Mouse (Mus musculus) testis, adult 2 months (tissue): ENCODE results near the gene Ccdc117. TPM values are rescaled to one million over a fixed set of nuclear protein-coding genes. Genes with fewer than 3 reads are reported as not detected.

Experiments
- H3K27ac ChIP-seq: fragments of 200-500 bp; 2 replicates; pipeline ENCODE4 v1.5.1; 2012; ENCODE audit warnings: low read depth, low read length; ENCODE audit not compliant: control insufficient read depth, insufficient read depth
- H3K27me3 ChIP-seq: fragments of 200-500 bp; 2 replicates; pipeline ENCODE4 v1.6.1; 2012; ENCODE audit warnings: mild to moderate bottlenecking, low read length, moderate library complexity; ENCODE audit not compliant: control insufficient read depth, insufficient read depth
- H3K36me3 ChIP-seq: fragments of 200-500 bp; 2 replicates; pipeline ENCODE4 v1.6.1; 2012; ENCODE audit warnings: mild to moderate bottlenecking, low read length; ENCODE audit not compliant: control insufficient read depth, insufficient read depth
- H3K4me1 ChIP-seq: fragments of 200-500 bp; 2 replicates; pipeline ENCODE4 v1.6.1; 2012; ENCODE audit warnings: low read length; ENCODE audit not compliant: control insufficient read depth, insufficient read depth
- H3K4me3 ChIP-seq: fragments of 200-500 bp; 2 replicates; pipeline ENCODE4 v1.5.1; 2012; ENCODE audit warnings: low read depth, mild to moderate bottlenecking, low read length, moderate library complexity, mixed read lengths; ENCODE audit not compliant: control insufficient read depth
- CTCF ChIP-seq: fragments of 200-500 bp; IDR thresholded peaks from 2 replicates; pipeline ENCODE4 v1.5.1; 2012; ENCODE audit warnings: low read depth, mild to moderate bottlenecking, inconsistent platforms, low read length, moderate library complexity; ENCODE audit not compliant: control insufficient read depth, insufficient read depth, insufficient replicate concordance
- POLR2A ChIP-seq: fragments of 200-500 bp; IDR thresholded peaks from 2 replicates; pipeline ENCODE4 v1.6.1; 2012; ENCODE audit warnings: low read depth, mild to moderate bottlenecking, inconsistent platforms, low read length, moderate library complexity; ENCODE audit not compliant: control insufficient read depth
- polyA plus RNA-seq: library from polyadenylated mRNA; depleted of rRNA; stranded (reverse); fragments of >200 nt; gene quantifications from 2 replicates; pipeline ENCODE4 v1.2.3, GENCODE M21; 2012

The Ccdc117 gene
- polyA plus RNA-seq, 1 experiment, result 37.6 TPM

DNA sequence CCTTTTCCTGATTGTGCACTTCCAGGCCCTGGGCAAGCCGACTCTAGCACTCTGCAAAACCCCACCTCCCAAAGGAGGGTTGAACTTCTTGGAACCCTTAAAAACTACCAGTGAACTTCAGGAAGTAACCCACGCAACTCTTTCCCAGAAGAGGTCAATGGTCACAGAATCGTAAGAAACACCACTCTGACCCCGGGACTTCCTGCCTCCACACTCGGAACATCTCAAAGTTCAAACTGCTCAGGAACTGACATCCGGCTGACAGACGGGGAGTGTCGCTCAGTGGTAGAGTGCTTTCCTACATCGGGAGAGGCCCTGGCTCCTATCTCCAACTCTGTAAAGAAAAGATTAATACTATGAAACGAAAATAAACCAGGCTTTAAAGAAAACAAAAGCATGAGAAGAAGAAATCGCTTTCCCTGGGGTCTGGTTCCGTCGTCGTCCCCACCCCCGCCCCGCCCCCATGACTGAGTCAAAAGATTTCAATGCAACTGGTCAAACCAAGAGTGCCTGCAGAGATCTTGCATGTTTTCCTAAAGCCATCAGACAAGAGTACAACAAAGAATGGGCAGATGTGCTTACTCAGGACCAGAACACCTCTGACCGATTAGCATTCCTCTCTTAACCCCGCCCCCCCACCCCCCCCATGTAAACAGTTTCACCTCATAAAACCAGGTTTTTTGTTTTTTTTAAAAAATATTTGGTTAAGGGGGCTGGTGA lies 36.0 kb downstream of the Ccdc117 start:
- Histone ChIP-seq H3K4me3 (peak overlapping the region; percentile 75), H3K4me1 (peaks cover 5% of the 10 kb centered on the region), H3K27me3 (no peaks in the 10 kb centered on the region), H3K36me3 (no peaks in the 10 kb centered on the region), H3K27ac (no peak overlapping the region)
- TF ChIP-seq POLR2A (no peak), CTCF (no peak)

DNA sequence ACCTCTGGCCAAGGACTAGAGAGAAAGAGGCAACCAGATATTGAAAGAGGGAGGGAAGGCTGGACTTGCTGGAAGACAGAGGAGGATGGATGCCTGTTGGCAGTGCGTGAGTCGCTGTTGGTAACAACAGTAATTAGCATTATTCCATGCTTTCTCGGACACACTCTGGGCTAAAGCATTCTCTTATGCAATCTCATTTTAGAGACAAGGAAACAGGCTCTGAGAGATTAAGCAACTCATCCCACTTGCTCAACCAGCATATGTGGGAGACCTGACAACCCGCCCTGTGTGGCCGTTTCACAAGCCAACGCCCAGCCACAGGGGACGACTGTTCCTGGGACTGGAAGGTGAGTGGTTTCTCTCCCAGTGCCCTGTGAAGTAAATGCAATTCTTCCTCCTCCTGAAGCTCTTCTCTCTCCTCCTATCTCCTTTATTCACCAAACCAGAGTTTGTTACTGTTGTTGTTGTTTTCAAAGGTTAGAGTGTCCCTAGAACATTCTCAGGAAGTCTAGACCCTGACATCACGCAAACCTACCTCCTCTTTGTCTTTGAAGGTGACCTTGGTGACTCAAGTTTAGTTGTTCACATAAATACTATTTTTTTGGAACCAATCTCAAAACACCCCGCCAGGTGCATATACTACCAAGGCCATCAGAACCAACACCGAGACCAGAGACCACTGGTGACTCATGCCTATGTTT lies 39.5 kb downstream of the Ccdc117 start:
- Histone ChIP-seq H3K36me3 (no peaks in the 10 kb centered on the region), H3K4me3 (no peak overlapping the region), H3K4me1 (peaks cover 5% of the 10 kb centered on the region), H3K27ac (no peak overlapping the region), H3K27me3 (no peaks in the 10 kb centered on the region)
- no peak for TF ChIP-seq POLR2A
- no peak for TF ChIP-seq CTCF

DNA sequence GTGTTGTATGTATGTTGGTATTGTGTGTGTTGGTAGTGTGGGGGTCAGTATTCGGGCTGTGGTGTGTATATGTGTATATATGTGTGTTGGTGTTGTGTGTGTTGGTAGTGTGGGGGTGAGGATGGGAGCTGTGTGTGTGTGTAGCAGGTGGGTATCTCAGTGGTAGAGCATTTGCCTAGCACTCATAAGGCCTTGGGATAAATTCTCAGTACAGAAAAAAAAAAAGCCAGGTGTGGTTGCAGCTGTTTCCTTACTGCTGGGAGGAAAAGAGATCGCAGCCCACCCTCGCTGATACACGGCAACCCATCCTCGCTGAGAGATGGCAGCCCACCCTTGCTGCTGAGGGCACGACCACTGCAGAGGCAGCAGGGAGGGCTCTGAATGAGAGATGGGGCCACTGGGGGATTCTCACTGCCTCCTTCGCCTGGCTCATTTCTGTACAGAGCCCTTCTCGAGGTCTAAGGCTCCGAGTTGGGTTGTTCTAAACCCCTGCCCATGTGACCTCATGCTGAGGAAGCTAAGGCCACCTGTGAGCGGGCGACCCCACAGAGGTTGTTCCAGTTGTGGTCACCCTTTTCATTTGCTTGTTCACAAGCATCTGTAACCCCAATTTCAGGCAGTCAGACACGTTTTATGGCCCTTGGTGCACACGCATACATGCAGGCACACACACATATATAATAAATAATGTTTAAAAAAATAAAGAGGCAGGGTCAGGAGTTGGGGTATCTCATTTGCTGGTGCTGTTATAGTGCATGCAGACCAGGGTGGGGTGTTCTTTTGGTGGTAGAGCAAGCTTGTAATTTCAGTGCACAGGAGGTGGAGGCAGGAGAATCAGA lies 40.9 kb downstream of the Ccdc117 start:
- TF ChIP-seq POLR2A (no peak), CTCF (no peak)
- Histone ChIP-seq H3K4me3 (no peak overlapping the region), H3K27me3 (no peaks in the 10 kb centered on the region), H3K27ac (no peak overlapping the region), H3K36me3 (no peaks in the 10 kb centered on the region), H3K4me1 (peaks cover 5% of the 10 kb centered on the region)

DNA sequence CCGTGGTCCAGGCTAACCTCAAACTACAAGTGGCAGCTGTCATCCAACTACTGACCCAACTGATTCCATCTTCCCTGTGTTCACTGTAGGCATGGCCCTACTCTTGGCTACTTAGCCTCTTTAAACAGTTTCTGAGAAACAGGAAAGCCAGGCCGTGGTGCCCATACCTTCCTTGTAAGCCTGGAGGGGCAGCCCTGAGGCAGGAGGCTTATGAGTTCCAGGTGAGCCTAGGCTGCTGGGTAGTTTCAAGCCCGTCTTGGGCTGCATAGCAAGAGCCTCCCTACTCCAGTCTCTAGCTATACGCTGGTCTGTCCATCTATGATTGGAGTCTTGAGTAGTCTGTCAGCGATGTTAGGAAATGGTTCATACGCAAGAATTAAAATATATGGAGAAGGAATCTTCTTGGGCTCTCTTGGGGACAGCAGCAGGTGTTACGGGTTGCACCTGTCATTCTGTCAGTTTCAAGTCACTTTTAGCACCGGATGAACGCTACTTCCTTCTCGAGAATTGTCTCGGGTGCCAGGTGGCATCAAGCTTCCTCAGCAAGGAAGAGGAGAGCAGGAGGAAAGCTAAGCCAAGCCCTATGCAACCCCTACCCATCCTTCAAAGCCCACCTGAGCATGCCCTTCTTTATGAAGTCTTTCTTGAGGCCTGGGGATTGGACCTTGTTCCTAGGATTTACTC lies 41.9 kb downstream of the Ccdc117 start:
- TF ChIP-seq CTCF (no peak), POLR2A (no peak)
- Histone ChIP-seq H3K36me3 (no peaks in the 10 kb centered on the region), H3K4me1 (no peaks in the 10 kb centered on the region), H3K4me3 (no peak overlapping the region), H3K27me3 (no peaks in the 10 kb centered on the region), H3K27ac (no peak overlapping the region)

DNA sequence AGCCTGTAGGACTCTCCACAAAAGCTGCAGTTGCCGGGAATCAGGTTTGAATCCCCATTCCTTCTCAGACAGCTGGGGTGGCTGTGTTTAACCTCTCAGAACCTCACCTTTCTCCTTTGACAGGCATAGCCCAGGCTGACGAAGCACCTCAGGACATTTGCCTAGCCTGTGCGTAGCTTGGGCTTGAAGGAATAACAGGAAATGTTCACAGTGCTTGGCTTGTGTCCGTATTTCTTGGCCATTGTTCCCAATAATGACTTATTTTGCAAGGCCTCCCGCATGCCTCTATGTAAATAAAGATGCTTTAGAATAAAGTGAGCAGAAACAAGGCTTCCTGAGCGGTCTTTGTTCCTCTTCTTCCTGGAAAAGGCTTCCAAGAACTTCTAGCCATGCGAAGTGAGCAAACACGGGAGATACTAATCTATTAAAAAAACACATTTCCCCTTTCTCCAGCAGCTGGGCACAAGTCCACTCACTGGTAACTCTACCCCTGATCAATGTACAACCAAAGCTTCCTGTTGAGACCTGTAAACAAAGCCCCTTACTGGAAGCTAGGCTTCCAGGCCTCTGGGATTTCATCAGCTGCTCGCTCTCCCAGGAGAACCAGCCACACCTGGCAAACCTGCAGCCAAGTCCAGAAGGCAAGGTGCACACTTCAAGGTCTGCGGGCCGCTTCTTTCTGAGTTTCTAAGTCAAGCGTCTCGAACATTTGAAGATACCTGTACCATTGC lies 42.9 kb downstream of the Ccdc117 start:
- no peak overlapping the region for H3K4me3 ChIP-seq
- H3K27ac ChIP-seq, result no peak overlapping the region

DNA sequence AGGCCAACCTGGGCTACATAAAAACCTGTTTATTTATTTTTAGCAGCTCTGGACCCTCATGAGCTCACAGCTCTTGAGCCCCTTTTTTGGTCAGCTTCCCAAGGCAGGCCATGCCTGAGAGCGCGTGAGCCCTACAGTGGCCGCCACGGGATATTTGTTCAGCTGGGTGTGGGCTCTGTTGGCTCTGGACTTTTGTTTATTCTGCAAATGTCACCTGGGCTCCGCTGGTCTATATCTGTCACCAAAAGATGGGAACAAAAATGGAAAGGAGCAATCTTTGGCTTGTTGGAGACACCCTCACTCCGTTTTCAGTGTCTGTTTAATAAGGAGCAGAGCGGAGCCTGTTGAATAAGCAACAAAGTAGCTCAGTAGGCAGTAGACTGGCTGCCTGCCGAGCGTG lies 43.6 kb downstream of the Ccdc117 start:
- Histone ChIP-seq H3K4me3 (no peak overlapping the region), H3K4me1 (no peaks in the 10 kb centered on the region), H3K27me3 (no peaks in the 10 kb centered on the region), H3K36me3 (no peaks in the 10 kb centered on the region), H3K27ac (no peak overlapping the region)
- no peak for TF ChIP-seq CTCF

More for the DNA sequence above, 42.9 kb downstream of the Ccdc117 start:
- Histone ChIP-seq H3K36me3 (no peaks in the 10 kb centered on the region), H3K4me1 (no peaks in the 10 kb centered on the region), H3K27me3 (no peaks in the 10 kb centered on the region)
- TF ChIP-seq POLR2A (no peak), CTCF (no peak)
